Mouse (Mus musculus) cerebellum, adult 2 months (tissue): ENCODE results near the gene Zmiz2.

Source experiments
- CTCF ChIP-seq: fragments of 200-500 bp; IDR thresholded peaks from 2 replicates; pipeline ENCODE4 v1.5.1; 2011; ENCODE audit warnings: low read depth, mild to moderate bottlenecking, control low read depth, low read length, moderate library complexity, borderline replicate concordance; ENCODE audit not compliant: insufficient read depth
- POLR2A ChIP-seq: fragments of 200-500 bp; IDR thresholded peaks from 2 replicates; pipeline ENCODE4 v1.6.1; 2011; ENCODE audit warnings: low read length, control low read depth, borderline replicate concordance; ENCODE audit not compliant: insufficient read depth

DNA sequence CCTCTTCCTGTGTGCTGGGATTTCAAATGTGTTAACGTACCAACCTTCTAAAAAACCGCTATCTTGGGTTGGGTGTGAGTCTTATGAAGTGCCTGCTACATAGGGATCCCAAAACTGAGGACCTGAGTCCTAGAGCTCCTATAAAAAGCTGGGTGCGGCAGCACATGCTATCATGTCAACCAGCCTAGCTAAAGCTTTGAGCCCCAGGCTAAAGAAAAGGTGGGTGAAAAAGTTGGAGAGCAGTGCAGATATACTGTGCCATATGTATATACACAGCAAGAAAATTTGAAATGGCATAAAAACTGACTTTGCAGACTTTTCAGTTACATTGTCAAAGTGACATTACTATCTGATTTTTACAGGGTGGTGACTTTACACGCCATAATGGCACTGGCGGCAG, 29.9 kb downstream of the Zmiz2 start:
- TF ChIP-seq CTCF (no peak), POLR2A (no peak)
